Mouse (Mus musculus): Measurements from ENCODE around the gene Klf12. TPM values are rescaled to one million over a fixed set of nuclear protein-coding genes. Genes with fewer than 3 reads are reported as not detected.

The Klf12 gene
- polyA plus RNA-seq, 1 experiment from 2014 or later: 15.4 TPM

- H3K4me2 ChIP-seq: no peak overlapping the region
- ATAC-seq (ENCODE audit: insufficient read depth): no peak
- WGBS: 74% methylated on average over 5 of the region's 5 CpGs
- H3K27me3 ChIP-seq (ENCODE audit: insufficient read depth, low read length): no peaks in the 10 kb centered on the region
- H3K4me1 ChIP-seq (ENCODE audit: insufficient read depth): no peaks in the 10 kb centered on the region
- DNase-seq: no peak
- H3K4me3 ChIP-seq (ENCODE audit: low read depth, low read length): no peak overlapping the region
- no peaks in the 10 kb centered on the region for H3K36me3 ChIP-seq (ENCODE audit: insufficient read depth)
- H3K27ac ChIP-seq (ENCODE audit: low read depth): no peak overlapping the region
- H3K9ac ChIP-seq: no peak overlapping the region
- H3K9me3 ChIP-seq (ENCODE audit: low read depth, low read length): no peaks in the 10 kb centered on the region
- TF ChIP-seq CTCF (IDR thresholded peaks at IDR 0.05; ENCODE audit: low read depth): no peak
These were observed 351.0 kb downstream of the Klf12 start for GRCm38 (mm10) chr14:99933456-99933855.

- DNase-seq (peak; percentile 95), ATAC-seq (ENCODE audit: insufficient read depth) (0 out of 2 replicates have a peak, but pooled peaks have one; percentile 31)
- Histone ChIP-seq H3K9me3 (ENCODE audit: low read depth, low read length) (no peaks in the 10 kb centered on the region), H3K9ac (no peak overlapping the region), H3K27ac (ENCODE audit: low read depth) (no peak overlapping the region), H3K4me3 (ENCODE audit: low read depth, low read length) (no peak overlapping the region), H3K27me3 (ENCODE audit: insufficient read depth, low read length) (no peaks in the 10 kb centered on the region), H3K4me1 (ENCODE audit: insufficient read depth) (no peaks in the 10 kb centered on the region), H3K36me3 (ENCODE audit: insufficient read depth) (no peaks in the 10 kb centered on the region), H3K4me2 (no peak overlapping the region)
- peak; percentile 88 for TF ChIP-seq CTCF (IDR thresholded peaks at IDR 0.05; ENCODE audit: low read depth)
- 2% methylated on average over 4 of the region's 4 CpGs for WGBS
These were observed 352.6 kb downstream of the Klf12 start for GRCm38 (mm10) chr14:99931879-99932278.

- H3K4me1 ChIP-seq (ENCODE audit: insufficient read depth): no peaks in the 10 kb centered on the region
- DNase-seq (no peak), ATAC-seq (ENCODE audit: insufficient read depth) (no peak)
- no peaks in the 10 kb centered on the region for H3K27me3 ChIP-seq (ENCODE audit: insufficient read depth, low read length)
- no peak overlapping the region for H3K4me3 ChIP-seq (ENCODE audit: low read depth, low read length)
- H3K4me2 ChIP-seq: no peak overlapping the region
- no peak for TF ChIP-seq CTCF (IDR thresholded peaks at IDR 0.05; ENCODE audit: low read depth)
- H3K27ac ChIP-seq (ENCODE audit: low read depth): no peak overlapping the region
- H3K9ac ChIP-seq: no peak overlapping the region
- no peaks in the 10 kb centered on the region for H3K9me3 ChIP-seq (ENCODE audit: low read depth, low read length)
- WGBS: 62% methylated on average over 3 of the region's 3 CpGs
- no peaks in the 10 kb centered on the region for H3K36me3 ChIP-seq (ENCODE audit: insufficient read depth)
These were observed 372.6 kb downstream of the Klf12 start for GRCm38 (mm10) chr14:99911912-99912311.

- DNase-seq (no peak), ATAC-seq (ENCODE audit: insufficient read depth) (no peak)
- WGBS: 71% methylated on average over 4 of the region's 5 CpGs
- Histone ChIP-seq H3K4me1 (ENCODE audit: insufficient read depth) (no peaks in the 10 kb centered on the region), H3K27ac (ENCODE audit: low read depth) (no peak overlapping the region), H3K4me2 (no peak overlapping the region), H3K27me3 (ENCODE audit: insufficient read depth, low read length) (no peaks in the 10 kb centered on the region), H3K36me3 (ENCODE audit: insufficient read depth) (no peaks in the 10 kb centered on the region), H3K9ac (no peak overlapping the region), H3K4me3 (ENCODE audit: low read depth, low read length) (no peak overlapping the region), H3K9me3 (ENCODE audit: low read depth, low read length) (no peaks in the 10 kb centered on the region)
- TF ChIP-seq CTCF (IDR thresholded peaks at IDR 0.05; ENCODE audit: low read depth): no peak
These were observed 373.6 kb downstream of the Klf12 start for GRCm38 (mm10) chr14:99910876-99911275.

- Histone ChIP-seq H3K9me3 (ENCODE audit: low read depth, low read length) (no peaks in the 10 kb centered on the region), H3K4me2 (no peak overlapping the region), H3K9ac (no peak overlapping the region), H3K4me1 (ENCODE audit: insufficient read depth) (no peaks in the 10 kb centered on the region), H3K27me3 (ENCODE audit: insufficient read depth, low read length) (no peaks in the 10 kb centered on the region), H3K4me3 (ENCODE audit: low read depth, low read length) (no peak overlapping the region), H3K36me3 (ENCODE audit: insufficient read depth) (0 out of 2 replicates have a peak, but pooled peaks cover 3% of the 10 kb centered on the region), H3K27ac (ENCODE audit: low read depth) (no peak overlapping the region)
- no peak for DNase-seq
- no peak for ATAC-seq (ENCODE audit: insufficient read depth)
- TF ChIP-seq CTCF (IDR thresholded peaks at IDR 0.05; ENCODE audit: low read depth): no peak
- WGBS: 98% methylated on average over 3 of the region's 3 CpGs
These were observed 383.6 kb downstream of the Klf12 start for GRCm38 (mm10) chr14:99900902-99901301.

GRCm38 (mm10) chr14:99898861-99899260 lies 385.6 kb downstream of the Klf12 start:
- H3K27me3 ChIP-seq (ENCODE audit: insufficient read depth, low read length): no peaks in the 10 kb centered on the region
- H3K27ac ChIP-seq (ENCODE audit: low read depth): no peak overlapping the region
- no peaks in the 10 kb centered on the region for H3K9me3 ChIP-seq (ENCODE audit: low read depth, low read length)
- ATAC-seq (ENCODE audit: insufficient read depth) (no peak), DNase-seq (no peak)
- H3K36me3 ChIP-seq (ENCODE audit: insufficient read depth): 0 out of 2 replicates have a peak, but pooled peaks cover 3% of the 10 kb centered on the region
- no peak overlapping the region for H3K9ac ChIP-seq
- no peaks in the 10 kb centered on the region for H3K4me1 ChIP-seq (ENCODE audit: insufficient read depth)
- H3K4me3 ChIP-seq (ENCODE audit: low read depth, low read length): no peak overlapping the region
- WGBS: 57% methylated on average over 3 of the region's 3 CpGs
- TF ChIP-seq CTCF (IDR thresholded peaks at IDR 0.05; ENCODE audit: low read depth): no peak
- H3K4me2 ChIP-seq: no peak overlapping the region

- 0 out of 2 replicates have a peak, but pooled peaks cover 3% of the 10 kb centered on the region for H3K36me3 ChIP-seq (ENCODE audit: insufficient read depth)
- TF ChIP-seq CTCF (IDR thresholded peaks at IDR 0.05; ENCODE audit: low read depth): peak; percentile 96
- H3K27ac ChIP-seq (ENCODE audit: low read depth): no peak overlapping the region
- WGBS: 19% methylated on average over 7 of the region's 7 CpGs
- no peaks in the 10 kb centered on the region for H3K27me3 ChIP-seq (ENCODE audit: insufficient read depth, low read length)
- no peaks in the 10 kb centered on the region for H3K9me3 ChIP-seq (ENCODE audit: low read depth, low read length)
- no peaks in the 10 kb centered on the region for H3K4me1 ChIP-seq (ENCODE audit: insufficient read depth)
- H3K4me3 ChIP-seq (ENCODE audit: low read depth, low read length): no peak overlapping the region
- ATAC-seq (ENCODE audit: insufficient read depth) (peak; percentile 77), DNase-seq (peak; percentile 91)
- H3K4me2 ChIP-seq: no peak overlapping the region
- H3K9ac ChIP-seq: no peak overlapping the region
These were observed 389.6 kb downstream of the Klf12 start for GRCm38 (mm10) chr14:99894708-99895383.
